Mouse (Mus musculus) adrenal gland, postnatal 4 days (tissue): Measurements from ENCODE around the gene Hebp1. TPM values are rescaled to one million over a fixed set of nuclear protein-coding genes. Genes with fewer than 3 reads are reported as not detected.

Source experiments
- DNase-seq, 2 experiments: peaks; one replicate each; pipeline ENCODE4 v3.0.0; 2021 to 2022; ENCODE audit warnings: low spot score in 2 of 2, mixed read lengths in 2 of 2
- total RNA-seq, 2 experiments: library from RNA; stranded (reverse); gene quantifications; 2 replicates each; pipeline ENCODE4 v1.2.3; 2021

The Hebp1 gene
- total RNA-seq, 2 experiments from 2014 or later, result 41.4 to 43.6 TPM

GRCm38 (mm10) chr6:135124755-135125380, 73.0 kb downstream of the Hebp1 start:
- DNase-seq, result no peak

DNA sequence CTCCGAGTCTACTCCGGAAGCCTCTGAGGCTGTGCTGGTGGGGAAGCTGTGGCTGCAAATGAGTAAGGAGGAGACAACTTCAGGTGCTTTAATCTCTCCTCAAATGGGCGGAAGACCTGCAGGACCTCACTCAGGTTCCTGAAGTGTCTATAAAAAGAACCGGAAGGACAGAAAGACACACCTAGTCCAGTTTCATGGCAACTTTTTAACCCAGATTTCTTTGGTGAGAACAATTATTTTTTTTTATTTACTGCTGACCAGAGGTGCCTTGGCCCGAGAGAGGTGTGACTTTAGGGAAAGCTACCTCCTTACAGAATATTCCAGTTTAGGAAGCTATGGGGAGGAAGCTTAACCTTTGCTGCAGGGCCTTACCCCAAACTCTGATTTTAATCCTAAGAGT, 79.6 kb downstream of the Hebp1 start, which contains the start of gene Gprc5d:
Gene Gprc5d, minus strand, starts transcription at position 101 of the 400 bp plus-strand sequence.
- no peak for DNase-seq

- DNase-seq, result no peak
Measured at GRCm38 (mm10) chr6:135116479-135116878, 81.3 kb downstream of the Hebp1 start.

DNA sequence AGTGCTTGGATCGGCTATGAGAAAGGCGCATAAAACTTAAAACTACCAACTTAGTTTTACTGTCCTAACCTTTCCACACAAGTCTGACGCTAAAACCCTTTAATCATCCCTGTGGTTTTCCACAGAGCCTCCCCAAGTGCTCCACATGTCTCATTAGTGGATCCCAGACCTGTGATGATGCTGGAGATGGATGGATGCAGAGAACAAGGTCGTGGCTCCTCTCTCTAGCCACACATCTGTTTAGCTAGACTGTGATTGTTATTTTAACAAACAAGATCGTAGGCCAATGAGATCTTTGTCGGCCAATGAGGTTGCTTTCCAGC, 84.7 kb downstream of the Hebp1 start:
- no peak for DNase-seq

DNA sequence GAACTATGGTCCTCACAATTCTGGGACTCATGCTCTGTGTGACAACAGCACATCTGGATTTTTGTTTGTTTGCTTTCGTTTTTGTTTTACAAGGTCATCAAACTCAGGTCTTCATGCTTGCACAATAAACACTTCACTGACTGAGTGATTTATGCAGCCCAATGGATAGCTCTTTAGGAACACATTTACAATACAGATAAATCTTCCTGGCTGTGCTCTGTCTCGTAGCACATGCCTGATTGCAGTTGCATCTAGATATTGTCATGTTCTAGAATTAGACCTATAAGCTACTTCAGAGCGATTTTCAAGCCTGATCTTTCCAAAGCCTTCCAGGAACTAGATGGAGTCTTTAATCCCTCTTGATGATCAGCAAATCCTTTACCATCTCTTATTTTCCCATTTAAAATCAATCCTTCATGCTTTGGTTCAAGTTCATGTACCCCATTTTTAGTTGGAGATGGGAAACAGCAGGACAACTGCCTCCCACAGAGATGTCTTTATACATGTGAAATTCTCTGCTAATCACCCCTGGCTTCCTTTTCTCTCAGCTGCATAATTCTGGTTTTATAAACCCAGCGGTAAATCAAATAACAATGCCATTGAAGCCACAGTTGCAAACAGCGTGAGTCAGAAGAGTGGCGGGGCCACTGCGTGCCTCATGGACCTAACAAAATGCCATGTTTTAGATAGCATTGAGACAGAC, 85.3 kb downstream of the Hebp1 start:
- no peak for DNase-seq

- no peak for DNase-seq
Measured at GRCm38 (mm10) chr6:135107014-135107413, 90.8 kb downstream of the Hebp1 start.

GRCm38 (mm10) chr6:135102736-135103303, 95.0 kb downstream of the Hebp1 start:
- no peak for DNase-seq

GRCm38 (mm10) chr6:135100787-135101472, 96.9 kb downstream of the Hebp1 start:
- no peak for DNase-seq

GRCm38 (mm10) chr6:135092798-135093470, 104.9 kb downstream of the Hebp1 start:
- DNase-seq, result no peak

DNA sequence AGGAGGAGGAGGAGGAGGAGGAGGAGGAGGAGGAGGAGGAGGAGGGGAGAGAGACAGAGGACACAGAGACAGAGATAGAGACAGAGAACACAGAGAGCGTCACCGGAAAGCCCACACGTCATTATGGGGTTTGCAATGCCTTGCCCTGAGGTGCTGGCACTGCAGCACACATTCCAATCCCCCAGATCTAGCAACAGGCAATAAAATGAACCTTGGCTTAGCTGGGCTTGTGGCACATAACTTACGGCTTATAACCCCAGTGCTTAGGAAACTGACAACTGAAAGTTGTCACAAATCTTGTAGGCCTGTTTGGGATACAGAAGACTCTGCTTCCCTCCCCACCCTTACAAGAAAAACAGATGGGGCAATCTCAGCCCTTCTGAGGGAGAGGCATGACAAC, 107.2 kb downstream of the Hebp1 start:
- DNase-seq, result no peak

- no peak for DNase-seq
Measured at GRCm38 (mm10) chr6:135089786-135090185, 108.0 kb downstream of the Hebp1 start.

DNA sequence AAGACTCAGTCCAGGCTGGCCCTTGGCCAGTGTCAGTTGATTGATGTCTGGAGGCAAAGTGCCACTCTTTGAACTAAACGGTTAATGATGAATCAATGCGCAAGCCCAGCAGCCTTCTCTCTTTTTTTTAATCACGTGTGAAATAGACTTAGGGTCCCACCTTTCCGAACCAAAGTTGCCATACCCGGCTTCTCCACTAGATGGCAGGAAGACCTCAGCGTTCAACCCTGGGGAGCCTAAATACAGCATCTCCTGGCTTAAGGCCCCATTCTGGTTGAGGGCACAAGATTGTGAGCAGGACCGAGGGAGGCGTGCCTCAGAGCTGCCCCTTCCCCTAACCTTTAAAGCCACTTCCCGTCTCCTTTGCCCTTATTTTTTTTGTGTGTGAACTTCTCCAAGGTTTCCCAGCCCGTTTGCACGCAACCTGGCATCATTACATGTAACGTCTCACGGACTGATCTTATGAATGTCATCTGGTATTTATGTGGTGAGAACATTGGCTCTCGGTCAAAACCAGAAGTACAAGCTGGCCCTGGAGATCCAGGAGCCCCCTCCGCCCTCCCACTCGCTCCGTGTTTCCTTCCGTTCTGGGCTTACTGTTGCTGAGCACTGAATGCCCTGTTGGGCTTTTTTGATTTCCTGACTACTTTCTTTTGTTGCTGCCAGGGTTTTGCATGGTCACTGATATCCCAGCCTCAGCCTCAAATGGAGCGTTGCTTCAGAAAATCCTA, 109.9 kb downstream of the Hebp1 start:
- peak; percentile 33 to 54 for DNase-seq

Other genes with a start within 250 kb of the Hebp1 start
- 1 to 10 TPM; 6.5 to 8.2 TPM for gene Apold1, start 216.3 kb downstream of the Hebp1 start, total RNA-seq
- gene Ddx47, start 186.4 kb downstream of the Hebp1 start, total RNA-seq, result 10 to 100 TPM; 74.1 to 84.0 TPM
- 1 to 10 TPM; 1.7 to 3.0 TPM for gene Gprc5a, start 132.4 kb downstream of the Hebp1 start, total RNA-seq
- not detected for gene Gprc5d, start 79.7 kb downstream of the Hebp1 start, total RNA-seq
- 10 to 100 TPM; 40.8 to 44.7 TPM for gene Fam234b, start within 50 bp of the Hebp1 start, total RNA-seq
- not detected for gene Gsg1, start 56.3 kb upstream of the Hebp1 start, total RNA-seq
- gene Pbp2, start 112.4 kb upstream of the Hebp1 start, total RNA-seq, result not detected
- gene Emp1, start 164.5 kb upstream of the Hebp1 start, total RNA-seq, result 100 to 1,000 TPM; 110 to 112 TPM